8 mouse cellular contexts compared by ENCODE assay signal in genomic region chr6:64727751-64728403, GRCm38 (mm10). TPM values are rescaled to one million over a fixed set of nuclear protein-coding genes. Genes with fewer than 3 reads are reported as not detected.
DNase-seq lines count a peak whose midpoint lies in the region; ATAC-seq and TF ChIP-seq lines count a peak whose summit lies in the region.

No protein-coding gene starts in this region.

- no peak for TF ChIP-seq POLR2A in ES-Bruce4 (IDR thresholded peaks at IDR 0.05; ENCODE audit: insufficient read depth, low read length)

- ATAC-seq in granulocyte monocyte progenitor cell, adult 5-6 weeks (replicated peaks; ENCODE audit: poor library complexity, severe bottlenecking), result peak; percentile 83
- ATAC-seq in kidney, postnatal 0 days (replicated peaks; ENCODE audit: low FRiP score, low read depth), result no peak

- no peaks in the 10 kb centered on the region for H3K36me3 ChIP-seq in ES-Bruce4 (ENCODE audit: control insufficient read depth, insufficient read depth, low read length, poor library complexity, severe bottlenecking)
- H3K36me3 ChIP-seq in kidney, postnatal 0 days (ENCODE audit: insufficient read depth, low read length), result no peaks in the 10 kb centered on the region

- peak overlapping the region; percentile 72 for H3K4me3 ChIP-seq in ES-Bruce4 (ENCODE audit: low read depth, low read length)
- H3K4me3 ChIP-seq in kidney, postnatal 0 days (replicated peaks; ENCODE audit: low read depth, low read length), result peak overlapping the region; percentile 30

- H3K27ac ChIP-seq in ES-Bruce4 (ENCODE audit: insufficient read depth, low read length), result no peak overlapping the region
- H3K27ac ChIP-seq in kidney, postnatal 0 days, result no peak overlapping the region

- TF ChIP-seq CTCF in ES-Bruce4 (IDR thresholded peaks at IDR 0.05; ENCODE audit: low read depth, low read length), result no peak
- TF ChIP-seq CTCF in kidney, postnatal 0 days (IDR thresholded peaks at IDR 0.05; ENCODE audit: low read depth), result no peak

- DNase-seq in adrenal gland, adult 2 months, result peak; percentile 83
- no peak for DNase-seq in kidney, postnatal 0 days (ENCODE audit: low spot score)
- DNase-seq in lung, postnatal 25 days (ENCODE audit: low spot score), result peak; percentile 55
- DNase-seq in thymus, postnatal 10 days (ENCODE audit: low spot score in 2 of 2), result no peak
- no peak for DNase-seq in B cell, adult 2 months
- no peak for DNase-seq in layer of hippocampus, postnatal 25 days (ENCODE audit: extremely low spot score in 1 of 2, low spot score in 1 of 2)

- no peaks in the 10 kb centered on the region for H3K9me3 ChIP-seq in ES-Bruce4 (replicated peaks; ENCODE audit: control insufficient read depth, insufficient read depth, low read length, poor library complexity, severe bottlenecking)
- H3K9me3 ChIP-seq in kidney, postnatal 0 days (replicated peaks; ENCODE audit: low read length), result no peaks in the 10 kb centered on the region

- no peaks in the 10 kb centered on the region for H3K4me1 ChIP-seq in ES-Bruce4 (ENCODE audit: control insufficient read depth, insufficient read depth, low read length)
- H3K4me1 ChIP-seq in kidney, postnatal 0 days (replicated peaks; ENCODE audit: insufficient read depth, low read length), result peaks cover 10% of the 10 kb centered on the region; the same call in 1 of the 2 replicates

- H3K27me3 ChIP-seq in ES-Bruce4 (ENCODE audit: control insufficient read depth, insufficient read depth, low read length, poor library complexity, severe bottlenecking), result peaks cover 11% of the 10 kb centered on the region; the same call in 1 of the 2 replicates
- H3K27me3 ChIP-seq in kidney, postnatal 0 days (ENCODE audit: insufficient read depth, low read length), result peaks cover 41% of the 10 kb centered on the region

- H3K4me2 ChIP-seq in kidney, postnatal 0 days (ENCODE audit: low read length), result peak overlapping the region; percentile 74

- WGBS in kidney, postnatal 0 days, result 1% methylated on average over 29 of the region's 29 CpGs

- no peak overlapping the region for H3K9ac ChIP-seq in ES-Bruce4 (ENCODE audit: low read depth, poor library complexity, severe bottlenecking)
- no peak overlapping the region for H3K9ac ChIP-seq in kidney, postnatal 0 days (ENCODE audit: low read depth, low read length)

- no peak for TF ChIP-seq EP300 in ES-Bruce4 (IDR thresholded peaks at IDR 0.05; ENCODE audit: insufficient read depth, low read depth, low read length)

RNA-seq across cellular contexts. Expression of gene Atoh1, which starts 1.0 kb away (rescaled TPM):
- polyA plus RNA-seq in ES-Bruce4 (2011; ENCODE audit: insufficient read depth, insufficient read length, low read depth, missing spikeins), result not detected in 2 replicates
- not detected for total RNA-seq in adrenal gland, adult 2 months (2021)
- 0.10 TPM in 1 of 2 replicates, not detected in the other for polyA plus RNA-seq in adrenal gland, adult 2 months (2012; rRNA removed)
- not detected in 2 replicates for total RNA-seq in granulocyte monocyte progenitor cell, adult 5-6 weeks (2014; fragmentation: Nextera tagmentation)
- not detected in 2 replicates for total RNA-seq in granulocyte monocyte progenitor cell, adult 5-6 weeks (2017)
- 0.07 TPM in 1 of 2 replicates, not detected in the other for polyA plus RNA-seq in kidney, postnatal 0 days (2015; fragmentation: Nextera tagmentation; extraction: Ambion mirVana)
- not detected for total RNA-seq in layer of hippocampus, postnatal 25 days (2021)

Comparison
In these comparisons a context has a peak if more than half of its experiments do, and no peak if none do; other contexts are left out.
1. DNase-seq: peak in adrenal gland, adult 2 months (single experiment) and lung, postnatal 25 days (single experiment); none in kidney, postnatal 0 days (single experiment), thymus, postnatal 10 days (0 of 2), B cell, adult 2 months (0 of 2) and layer of hippocampus, postnatal 25 days (0 of 2).